Mouse (Mus musculus) right cerebral cortex, postnatal 10 days (tissue): ENCODE results near the gene Simc1.

ENCODE experiments used
- DNase-seq, 2 experiments: peaks; one replicate each; pipeline ENCODE4 v3.0.0; 2021; ENCODE audit warnings: low spot score in 2 of 2

Gene Simc1

DNA sequence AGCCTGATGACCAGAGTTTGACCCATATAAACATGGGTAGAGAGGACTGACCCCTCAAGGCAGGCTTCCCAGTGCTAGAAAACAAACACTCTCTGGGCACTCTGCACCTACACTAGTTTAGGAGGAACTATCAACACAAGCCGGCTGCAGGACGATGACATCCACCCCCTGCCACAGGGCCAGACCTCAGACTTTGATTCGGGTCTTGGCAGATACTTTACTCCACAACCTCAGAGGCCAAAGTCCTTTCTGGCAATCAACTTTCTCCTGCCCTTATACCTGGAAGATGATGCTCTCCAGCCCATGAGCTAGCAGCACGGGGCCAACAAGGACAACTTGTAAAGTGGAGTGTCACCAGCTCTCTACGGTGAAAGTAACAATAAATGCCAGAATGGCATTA, 79.3 kb downstream of the Simc1 start:
- DNase-seq: no peak

GRCm38 (mm10) chr13:54585831-54586230, 82.3 kb downstream of the Simc1 start:
- DNase-seq: no peak

GRCm38 (mm10) chr13:54589414-54589995, 85.9 kb downstream of the Simc1 start:
- DNase-seq: no peak

DNA sequence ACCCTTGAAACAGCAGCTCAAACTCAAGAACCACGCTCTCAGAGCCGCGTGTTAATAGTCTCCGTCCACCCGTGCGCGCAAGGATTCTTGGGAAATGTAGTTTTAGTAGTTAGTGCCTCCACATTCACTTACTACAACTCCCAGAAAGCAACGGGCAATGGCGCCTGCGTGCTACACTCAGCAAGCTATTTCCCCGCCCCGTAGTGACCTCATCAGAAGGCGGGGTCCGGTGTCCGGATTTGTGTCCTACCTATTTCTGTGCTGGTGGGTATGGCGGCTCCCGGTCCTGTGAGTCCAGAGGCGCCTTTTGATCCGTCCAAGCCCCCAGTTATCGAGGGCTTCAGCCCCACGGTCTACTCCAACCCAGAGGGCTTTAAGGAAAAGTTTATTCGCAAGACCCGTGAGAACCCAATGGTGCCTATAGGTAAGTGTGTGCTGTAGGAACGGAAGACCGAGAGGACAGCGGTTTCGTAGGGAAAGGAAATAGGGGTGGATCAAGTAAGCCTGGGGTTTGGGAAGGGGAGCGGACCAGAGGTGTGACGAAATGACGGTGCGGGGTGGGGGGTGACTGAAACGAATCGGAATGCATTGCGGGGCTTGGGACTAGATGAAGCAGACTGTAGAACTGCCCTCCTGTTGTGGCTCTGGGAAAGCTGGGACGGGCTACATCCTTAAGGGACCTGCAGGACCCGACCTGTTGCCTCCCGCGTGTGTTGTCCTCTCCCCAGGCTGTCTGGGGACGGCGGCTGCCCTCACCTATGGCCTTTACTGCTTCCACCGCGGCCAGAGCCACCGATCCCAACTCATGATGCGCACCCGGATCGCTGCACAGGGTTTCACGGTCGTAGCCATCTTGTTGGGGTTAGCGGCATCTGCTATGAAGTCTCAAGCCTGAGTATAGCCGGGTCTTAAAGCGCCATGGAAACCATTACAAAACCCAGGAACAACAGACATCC, 86.7 kb downstream of the Simc1 start, which contains the start of the genes Nop16 and Higd2a:
Gene Nop16, minus strand, starts transcription at position 95 of the 956 bp plus-strand sequence.
Gene Higd2a, plus strand, starts transcription at position 212 of the 956 bp plus-strand sequence.
- peak; percentile 98 to 99 for DNase-seq

DNA sequence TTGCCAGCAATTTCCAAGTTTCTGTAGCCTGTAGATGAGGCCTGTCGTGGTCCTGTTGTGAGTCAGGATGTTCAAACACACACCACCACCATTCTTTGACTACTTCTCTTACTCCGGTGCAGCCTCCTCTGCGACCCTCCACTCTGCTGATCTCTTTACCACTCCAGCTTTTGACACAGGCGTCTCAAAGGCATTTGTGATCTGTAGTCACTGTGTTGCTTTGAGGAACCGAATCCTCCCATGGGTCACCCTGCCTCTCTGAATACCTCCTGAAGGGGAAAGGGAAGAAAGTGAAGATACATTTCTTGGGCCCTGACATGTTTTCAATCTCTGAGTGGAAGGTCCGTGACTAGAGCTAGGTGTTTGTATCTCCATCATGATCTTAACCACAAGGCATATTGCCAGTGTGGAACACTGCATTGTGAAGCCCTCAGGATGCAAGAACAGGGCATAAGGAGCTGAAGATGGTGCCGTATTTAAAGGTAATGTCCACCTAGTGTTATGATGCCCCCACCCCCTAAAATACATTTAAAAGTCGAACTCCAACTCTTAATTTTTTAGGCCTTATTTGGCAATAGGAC, 88.3 kb downstream of the Simc1 start:
- DNase-seq: no peak

- peak in 1 of 2 experiments; percentile 62 for DNase-seq
Observed at GRCm38 (mm10) chr13:54593617-54594016, 90.0 kb downstream of the Simc1 start.

DNA sequence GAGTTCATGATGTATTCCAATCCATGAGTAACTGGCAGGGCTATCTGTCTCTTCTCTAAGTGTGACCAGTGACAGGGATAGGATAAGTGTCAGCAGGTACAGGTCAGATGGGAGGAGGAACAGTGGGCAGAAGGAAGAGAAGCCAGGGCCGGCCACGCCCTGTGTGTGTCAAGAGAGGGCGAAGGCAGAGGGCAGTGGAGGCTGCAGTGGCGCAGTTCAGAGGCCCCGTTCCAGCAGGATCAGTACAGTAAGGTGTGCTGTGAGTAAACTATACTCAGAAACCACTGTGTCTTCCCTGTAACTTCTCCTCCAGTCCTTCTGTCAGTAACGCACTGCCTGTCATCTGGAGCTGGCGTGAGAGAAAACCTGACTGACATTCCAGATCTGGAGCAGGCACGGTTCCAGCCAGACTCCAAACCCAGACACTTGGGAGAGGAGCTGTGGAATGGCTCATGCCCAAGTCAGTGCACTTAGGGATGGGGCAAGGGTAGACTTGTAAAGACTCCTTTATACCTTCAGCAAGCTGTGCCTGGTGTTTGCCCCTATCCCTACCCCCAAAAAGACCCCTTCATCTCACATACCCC, 92.6 kb downstream of the Simc1 start:
- DNase-seq: no peak

DNA sequence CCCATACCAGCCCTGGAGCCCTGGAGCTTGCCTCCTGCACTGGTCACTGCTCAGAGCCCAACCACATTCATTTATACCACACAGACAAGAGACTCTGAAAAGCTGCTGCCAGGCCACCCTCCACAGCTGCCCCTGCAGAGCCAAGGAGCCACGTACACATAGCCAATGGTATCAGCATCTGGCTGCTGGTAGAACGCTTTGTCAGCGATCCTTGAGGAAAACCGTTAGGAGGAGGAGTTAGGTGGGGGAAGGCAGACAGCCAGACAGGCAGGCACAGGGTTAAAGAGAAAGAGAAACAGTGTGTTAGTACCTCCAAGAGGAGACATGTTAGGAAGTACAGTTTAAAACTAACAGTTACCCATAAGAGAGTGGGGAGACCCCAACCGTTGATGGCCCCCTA, 93.3 kb downstream of the Simc1 start:
- no peak for DNase-seq

- DNase-seq: no peak
Observed at GRCm38 (mm10) chr13:54598622-54599143, 95.1 kb downstream of the Simc1 start.
